Mouse (Mus musculus) cerebellum, adult 8-10 months (tissue): ENCODE data around the gene Slc4a4.

Experiments
- DNase-seq: peaks from one replicate; pipeline ENCODE4 v3.0.0; 2022

Gene Slc4a4

GRCm38 (mm10) chr5:88886668-88887555 is at the start of gene Slc4a4:
Gene Slc4a4, plus strand, starts transcription at chr5:88886818.
- peak; percentile 52 for DNase-seq

GRCm38 (mm10) chr5:88840080-88840798 is 46.4 kb upstream of the Slc4a4 start:
- no peak for DNase-seq

DNA sequence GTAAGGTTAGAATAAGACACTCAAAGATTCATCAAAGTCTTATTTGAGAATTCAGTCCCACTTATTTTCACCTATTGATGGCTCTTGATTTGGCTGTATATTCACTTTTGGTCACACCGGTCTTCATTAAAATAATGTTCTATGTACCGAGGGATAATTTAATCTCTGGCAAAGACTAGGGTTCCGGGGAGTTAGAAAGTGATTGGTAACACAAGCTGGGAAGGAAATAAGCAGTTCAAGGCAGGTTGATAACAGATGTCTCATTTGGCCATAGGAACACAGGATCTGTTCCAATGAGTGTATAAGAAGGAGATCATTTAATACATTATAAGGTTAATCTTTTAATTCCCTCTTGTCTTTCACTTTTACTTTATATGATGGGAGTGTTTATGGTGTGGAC is 29.3 kb upstream of the Slc4a4 start:
- DNase-seq, result no peak

DNA sequence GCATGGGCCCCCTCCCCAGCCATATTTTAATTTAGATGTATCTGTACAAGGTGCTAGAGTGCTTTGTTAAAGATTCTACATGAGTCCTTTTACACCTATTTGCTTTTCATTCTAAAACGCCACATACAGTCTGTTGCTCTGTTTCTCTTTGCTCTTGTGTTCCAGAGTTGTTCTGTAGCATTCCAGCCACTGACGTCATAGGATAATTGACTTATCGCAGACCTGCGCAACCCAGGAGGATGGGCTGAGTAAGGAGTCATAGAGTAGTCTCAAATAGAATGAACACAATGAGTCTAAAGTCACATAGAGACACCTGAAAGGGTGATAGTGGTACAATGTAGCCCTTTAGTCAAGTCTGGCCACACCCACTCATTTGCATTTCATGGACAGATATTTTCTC is 28.8 kb upstream of the Slc4a4 start:
- DNase-seq, result peak; percentile 39

GRCm38 (mm10) chr5:88858226-88858625 is 28.4 kb upstream of the Slc4a4 start:
- DNase-seq, result peak; percentile 64

DNA sequence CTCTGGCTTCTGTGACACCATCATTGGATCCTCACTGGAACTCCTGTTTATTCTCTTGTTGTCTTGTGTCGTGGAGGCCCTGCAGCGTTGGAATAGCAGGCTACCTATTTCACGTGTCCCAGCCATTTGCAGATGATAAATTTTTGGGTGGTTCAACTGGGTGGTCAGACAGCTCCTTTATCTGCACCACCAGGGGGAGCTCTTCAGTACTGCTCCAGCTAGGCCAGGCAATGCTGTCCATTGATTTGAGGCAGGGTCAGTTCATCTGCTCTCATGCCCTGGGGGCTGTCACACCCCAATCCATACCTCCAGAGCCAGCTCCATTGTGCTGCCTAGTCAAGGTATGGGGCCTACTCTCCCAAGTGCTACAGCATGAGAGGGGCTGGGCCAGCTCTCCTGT is 24.5 kb upstream of the Slc4a4 start:
- DNase-seq, result no peak

GRCm38 (mm10) chr5:88862794-88863193 is 23.8 kb upstream of the Slc4a4 start:
- DNase-seq, result no peak

DNA sequence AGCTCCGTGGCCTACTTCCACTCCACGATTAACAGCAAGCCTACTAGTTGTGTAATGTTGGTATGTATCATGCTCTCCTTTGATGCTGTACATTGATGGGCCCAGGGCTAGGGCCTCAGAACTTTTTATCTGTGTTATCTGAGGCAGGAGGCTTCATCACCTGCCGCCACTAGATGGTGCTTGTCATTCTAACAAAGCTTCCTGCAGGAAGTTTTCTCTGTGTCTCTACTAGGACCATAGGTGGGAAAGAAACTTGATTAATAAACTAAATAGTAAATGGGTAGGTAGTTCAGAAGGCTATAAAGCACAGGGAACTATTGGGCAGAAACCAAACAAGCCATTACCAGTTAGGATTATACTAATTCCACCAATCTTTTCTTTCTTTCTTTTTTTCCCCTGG is 2.5 kb upstream of the Slc4a4 start:
- peak; percentile 39 for DNase-seq

DNA sequence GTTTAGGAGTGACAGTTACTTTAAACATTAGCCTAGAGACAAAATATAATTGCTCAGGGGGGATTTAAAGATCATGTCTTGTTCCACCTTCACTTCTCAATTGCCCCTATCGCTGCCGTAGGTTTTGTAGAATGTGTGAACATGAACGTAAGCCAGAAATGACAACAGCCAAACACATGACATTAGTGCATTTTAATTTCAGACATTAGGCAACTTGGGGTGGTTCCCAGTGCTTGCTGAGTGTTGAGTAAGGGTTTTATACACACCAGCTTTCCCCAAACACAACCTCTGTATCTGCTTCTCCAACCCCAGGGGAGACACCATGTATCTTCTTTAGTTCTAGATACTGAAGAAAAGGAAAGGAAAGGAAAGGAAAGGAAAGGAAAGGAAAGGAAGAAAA is 1.1 kb upstream of the Slc4a4 start:
- DNase-seq, result no peak

DNA sequence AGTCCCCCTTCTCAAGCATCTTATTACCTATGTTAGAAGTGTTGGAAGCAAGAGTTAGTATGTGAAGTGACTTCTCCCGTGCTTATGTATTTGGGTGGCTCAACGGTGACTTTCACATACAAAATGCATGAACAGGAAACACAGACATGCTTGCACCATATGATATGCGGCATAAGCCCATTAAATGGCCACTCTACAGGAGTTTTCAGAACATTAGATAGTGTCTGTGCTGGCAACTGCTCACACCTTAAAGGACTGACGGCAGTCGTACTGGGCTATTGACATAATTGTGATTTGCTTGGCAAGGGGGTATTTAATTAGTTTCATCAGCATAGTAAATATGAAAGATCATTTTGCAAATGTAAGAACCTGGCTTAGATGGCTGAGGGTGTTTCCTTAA is 674 bp upstream of the Slc4a4 start:
- no peak for DNase-seq

GRCm38 (mm10) chr5:88886349-88886667 is 310 bp upstream of the Slc4a4 start:
- DNase-seq, result peak; percentile 34

- DNase-seq, result peak; percentile 44
Observed at GRCm38 (mm10) chr5:88887556-88888412, 1.2 kb downstream of the Slc4a4 start.

- DNase-seq, result no peak
Observed at GRCm38 (mm10) chr5:88888413-88888700, 1.7 kb downstream of the Slc4a4 start.

GRCm38 (mm10) chr5:88889326-88889725 is 2.7 kb downstream of the Slc4a4 start:
- no peak for DNase-seq

GRCm38 (mm10) chr5:88890146-88890545 is 3.5 kb downstream of the Slc4a4 start:
- DNase-seq, result peak; percentile 76

- DNase-seq, result no peak
Observed at GRCm38 (mm10) chr5:88896574-88896973, 10.0 kb downstream of the Slc4a4 start.

GRCm38 (mm10) chr5:88903111-88903510 is 16.5 kb downstream of the Slc4a4 start:
- DNase-seq, result no peak

GRCm38 (mm10) chr5:88903526-88903925 is 16.9 kb downstream of the Slc4a4 start:
- no peak for DNase-seq

DNA sequence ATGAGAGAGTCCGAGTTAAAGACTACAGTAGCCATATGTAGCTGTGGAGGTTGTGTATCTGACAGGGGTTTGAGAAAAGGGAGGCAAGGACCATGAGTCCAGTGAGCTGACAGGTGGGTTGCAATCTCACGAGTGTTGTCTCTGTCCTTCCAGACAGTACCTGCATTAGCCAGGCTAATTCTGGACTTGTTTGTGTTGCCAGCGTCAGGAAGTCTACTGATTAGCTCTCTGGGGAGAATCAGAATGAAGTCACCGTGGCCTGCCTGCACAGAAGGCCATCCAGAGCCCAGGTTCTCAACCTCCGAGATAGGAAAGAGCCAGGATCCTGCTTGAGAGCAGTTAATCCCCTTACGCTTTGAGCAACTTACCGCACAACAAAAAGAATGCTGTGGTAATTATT is 18.2 kb downstream of the Slc4a4 start:
- DNase-seq, result no peak

GRCm38 (mm10) chr5:88907615-88908014 is 21.0 kb downstream of the Slc4a4 start:
- DNase-seq, result no peak

- peak; percentile 61 for DNase-seq
Observed at GRCm38 (mm10) chr5:88912629-88913028, 26.0 kb downstream of the Slc4a4 start.

DNA sequence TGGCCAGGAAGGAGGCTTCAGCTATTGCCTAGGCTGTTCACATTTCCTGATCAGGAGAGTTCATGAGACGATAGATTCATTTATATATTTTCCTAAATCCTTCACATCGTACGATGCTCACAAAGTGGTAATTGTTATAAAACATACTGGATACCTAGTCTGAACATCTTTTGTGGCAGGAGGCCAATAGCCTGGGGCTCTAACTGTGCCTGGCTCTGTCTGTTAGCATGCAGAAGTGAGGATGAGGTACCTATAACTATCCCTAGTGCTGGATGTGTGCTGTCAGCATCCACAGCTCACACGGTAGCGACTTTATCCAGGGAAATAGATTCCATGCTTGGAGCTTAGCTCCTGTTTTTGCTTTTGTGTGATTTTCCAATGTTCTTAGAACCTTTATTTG is 28.5 kb downstream of the Slc4a4 start:
- DNase-seq, result peak; percentile 48

DNA sequence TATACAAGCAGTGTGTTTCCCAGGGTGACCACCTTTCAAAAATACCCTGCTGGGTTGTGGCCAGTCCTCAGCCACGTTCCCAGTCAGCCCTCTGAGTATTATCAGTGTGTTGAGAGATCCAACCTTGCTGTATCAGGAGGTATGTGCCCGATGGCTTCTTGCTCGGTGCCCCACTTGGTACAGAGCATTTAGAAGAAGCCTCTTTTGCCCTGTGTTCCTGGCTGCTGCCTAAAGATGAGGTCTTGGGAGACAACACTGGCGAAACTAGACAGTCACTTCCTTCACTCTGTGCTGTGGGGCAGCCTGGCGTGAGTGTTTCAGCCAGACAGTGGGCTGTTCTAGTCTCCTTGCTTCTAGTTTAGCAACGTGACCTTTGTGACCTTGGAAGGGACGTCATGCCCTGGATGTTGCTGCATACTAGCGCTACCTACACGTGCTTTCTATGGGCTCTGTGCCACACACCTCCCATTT is 29.9 kb downstream of the Slc4a4 start:
- DNase-seq, result no peak
